ENCODE assay signal across 9 mouse cellular contexts in the genomic region with DNA sequence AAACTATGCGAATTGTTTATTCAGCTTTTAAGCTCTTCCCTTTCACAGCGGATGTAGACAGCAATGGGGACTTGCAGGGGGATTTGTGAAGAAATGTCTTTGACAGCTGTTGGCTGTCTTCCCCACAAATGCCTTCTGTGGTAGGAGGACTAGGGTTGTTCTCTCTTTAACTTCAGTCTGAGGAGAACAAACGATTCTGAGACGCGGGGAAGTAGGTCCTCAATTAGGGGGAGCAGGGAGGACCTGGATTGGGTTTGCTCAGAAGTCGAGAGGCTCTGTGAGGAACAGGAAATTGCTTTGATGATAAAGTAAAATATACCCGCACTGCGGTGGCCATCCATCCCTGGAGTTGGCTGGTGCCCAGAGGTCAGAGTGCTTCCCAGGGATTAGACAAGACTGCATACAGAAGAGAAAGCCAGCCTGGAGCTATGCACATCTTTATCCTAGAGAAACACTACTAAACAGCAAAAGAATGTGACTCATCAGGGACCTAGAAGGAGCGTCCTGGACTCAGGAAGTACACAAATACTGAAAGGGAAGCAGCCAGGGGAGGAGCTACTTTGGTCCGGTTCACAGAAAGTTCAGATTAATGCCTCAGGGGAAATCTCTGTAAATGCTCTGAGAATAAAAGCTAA.
DNase-seq lines count a peak whose midpoint lies in the region; ATAC-seq and TF ChIP-seq lines count a peak whose summit lies in the region.
"Had no signal": no experiment of that assay in that cellular context is flagged by ENCODE, and none has a peak within 500 bp of the region (broad histone marks: within the 10 kb centered on the region; RNA-seq: fewer than 3 reads in every experiment).

No protein-coding gene starts in this region.

- 0 out of 2 replicates have a peak overlapping the region, but pooled peaks have one; percentile 10 for H3K4me2 ChIP-seq in limb, embryonic 14.5 days (replicated peaks; ENCODE audit: low read depth, low read length, severe bottlenecking)
- H3K4me2 ChIP-seq in neural tube, embryonic 13.5 days, result no peak overlapping the region

- no peak for TF ChIP-seq POLR2A in limb, embryonic 14.5 days (IDR thresholded peaks at IDR 0.05; ENCODE audit: borderline replicate concordance, extremely low read depth, insufficient read depth, insufficient read length)

- ATAC-seq in cerebellum, adult (ENCODE audit: insufficient number of reproducible peaks, low FRiP score, low TSS enrichment), result no peak
- peak; percentile 76 for ATAC-seq in limb, embryonic 14.5 days (ENCODE audit: low FRiP score, low read depth)
- peak; percentile 69 for ATAC-seq in neural tube, embryonic 13.5 days (ENCODE audit: low read depth)

- no peaks in the 10 kb centered on the region for H3K27me3 ChIP-seq in limb, embryonic 14.5 days (ENCODE audit: control insufficient read depth, insufficient read depth, low read length)
- H3K27me3 ChIP-seq in neural tube, embryonic 13.5 days, result no peaks in the 10 kb centered on the region

- intact Hi-C loops in heart, postnatal 14 days (cut with DNase I), result no loop called here

- no peaks in the 10 kb centered on the region for H3K36me3 ChIP-seq in limb, embryonic 14.5 days (ENCODE audit: control insufficient read depth, insufficient read depth, low read length)
- H3K36me3 ChIP-seq in neural tube, embryonic 13.5 days, result no peaks in the 10 kb centered on the region

- H3K4me1 ChIP-seq in limb, embryonic 14.5 days (ENCODE audit: control insufficient read depth, insufficient read depth, low read length), result no peaks in the 10 kb centered on the region
- no peaks in the 10 kb centered on the region for H3K4me1 ChIP-seq in neural tube, embryonic 13.5 days (replicated peaks)

- H3K9me3 ChIP-seq in limb, embryonic 14.5 days (ENCODE audit: control insufficient read depth, low read length), result no peaks in the 10 kb centered on the region
- no peaks in the 10 kb centered on the region for H3K9me3 ChIP-seq in neural tube, embryonic 13.5 days

- H3K9ac ChIP-seq in limb, embryonic 14.5 days (ENCODE audit: low read depth, low read length, severe bottlenecking), result no peak overlapping the region
- no peak overlapping the region for H3K9ac ChIP-seq in neural tube, embryonic 13.5 days

- H3K4me3 ChIP-seq in limb, embryonic 14.5 days (replicated peaks; ENCODE audit: low read length), result no peak overlapping the region
- no peak overlapping the region for H3K4me3 ChIP-seq in neural tube, embryonic 13.5 days
- H3K4me3 ChIP-seq: erythroblast, embryonic 14.5 days had no signal

- H3K27ac ChIP-seq in limb, embryonic 14.5 days (replicated peaks; ENCODE audit: low read depth, low read length), result no peak overlapping the region
- no peak overlapping the region for H3K27ac ChIP-seq in neural tube, embryonic 13.5 days (replicated peaks)

- 34% methylated on average over 10 of the region's 10 CpGs for WGBS in limb, embryonic 14.5 days
- 45% methylated on average over 10 of the region's 10 CpGs for WGBS in neural tube, embryonic 13.5 days

- DNase-seq in cerebellum, adult 8-10 months, result peak; percentile 2
- peak; percentile 2 for DNase-seq in urinary bladder, postnatal 14 days (ENCODE audit: low spot score)
- DNase-seq in urinary bladder, postnatal 25 days (ENCODE audit: low spot score), result no peak
- peak; percentile 22 to 37 for DNase-seq in heart, postnatal 14 days
- peak; percentile 77 for DNase-seq in limb, embryonic 14.5 days (ENCODE audit: low spot score)
- no peak for DNase-seq in spleen, postnatal 10 days (ENCODE audit: low spot score in 2 of 2)

Comparison
In these comparisons a context has a peak if more than half of its experiments do, and no peak if none do; other contexts are left out.
1. DNase-seq: peak in cerebellum, adult 8-10 months (single experiment), urinary bladder, postnatal 14 days (single experiment), heart, postnatal 14 days (2 of 2) and limb, embryonic 14.5 days (single experiment); none in urinary bladder, postnatal 25 days (single experiment) and spleen, postnatal 10 days (0 of 2).